Mouse (Mus musculus): ENCODE measurements at regions not wholly inside any gene's neighbourhood (a gene's known extent, or its start where the extent isn't known, plus 50 kb on each side); places are given as distances from the start of the nearest gene placed in this dataset.

DNA sequence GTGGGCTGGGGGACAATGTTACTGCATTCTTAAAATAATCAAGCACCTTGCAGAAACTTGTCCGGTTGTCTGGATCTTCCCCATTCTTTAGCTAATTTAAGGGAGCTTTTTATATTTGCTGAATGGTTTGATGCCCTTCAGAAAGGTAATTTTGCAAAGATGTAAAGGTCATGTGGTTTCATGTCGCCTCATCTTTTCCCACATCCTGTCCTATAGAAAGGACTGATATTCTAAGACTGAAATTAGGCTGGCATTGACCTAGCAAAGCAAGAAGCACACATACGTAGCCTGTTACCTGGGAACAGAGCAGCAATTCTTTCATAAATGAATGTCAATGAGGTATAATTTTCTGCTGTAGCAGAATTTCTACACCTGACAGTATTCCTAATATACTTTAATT is 315.4 kb downstream of the Cog6 start:
- TF ChIP-seq EP300 (IDR thresholded peaks at IDR 0.05; ENCODE audit: low read depth) (no peak), CTCF (IDR thresholded peaks at IDR 0.05; ENCODE audit: low read depth) (no peak)
